Mouse (Mus musculus): Measurements from ENCODE around the gene Ldlrap1.
A peak's percentile ranks its signal among the peaks of the same experiment; 100 is the strongest.

The Ldlrap1 gene

GRCm38 (mm10) chr4:134774126-134774525, 6.3 kb upstream of the Ldlrap1 start:
- DNase-seq = no peak

- peak; percentile 52 for DNase-seq
Observed at GRCm38 (mm10) chr4:134772805-134773674, 5.2 kb upstream of the Ldlrap1 start.

- DNase-seq = peak; percentile 89
Observed at GRCm38 (mm10) chr4:134769891-134770290, 2.1 kb upstream of the Ldlrap1 start.

GRCm38 (mm10) chr4:134769081-134769811, 1.4 kb upstream of the Ldlrap1 start:
- DNase-seq = peak; percentile 76

- DNase-seq = peak; percentile 85
Observed at GRCm38 (mm10) chr4:134768226-134768888, 533 bp upstream of the Ldlrap1 start.

- DNase-seq = no peak
Observed at GRCm38 (mm10) chr4:134766904-134767425, 859 bp downstream of the Ldlrap1 start.

- peak; percentile 46 for DNase-seq
Observed at GRCm38 (mm10) chr4:134766277-134766676, 1.5 kb downstream of the Ldlrap1 start.

- no peak for DNase-seq
Observed at GRCm38 (mm10) chr4:134764333-134764732, 3.5 kb downstream of the Ldlrap1 start.

GRCm38 (mm10) chr4:134762360-134762759, 5.5 kb downstream of the Ldlrap1 start:
- DNase-seq = no peak

GRCm38 (mm10) chr4:134760793-134761201, 7.0 kb downstream of the Ldlrap1 start:
- DNase-seq = peak; percentile 44

- no peak for DNase-seq
Observed at GRCm38 (mm10) chr4:134760281-134760680, 7.5 kb downstream of the Ldlrap1 start.

- DNase-seq = no peak
Observed at GRCm38 (mm10) chr4:134759564-134759963, 8.3 kb downstream of the Ldlrap1 start.

GRCm38 (mm10) chr4:134758922-134759321, 8.9 kb downstream of the Ldlrap1 start:
- DNase-seq = no peak

- DNase-seq = no peak
Observed at GRCm38 (mm10) chr4:134758367-134758766, 9.5 kb downstream of the Ldlrap1 start.

- no peak for DNase-seq
Observed at GRCm38 (mm10) chr4:134756953-134757352, 10.9 kb downstream of the Ldlrap1 start.

- no peak for DNase-seq
Observed at GRCm38 (mm10) chr4:134754941-134755340, 12.9 kb downstream of the Ldlrap1 start.

- DNase-seq = no peak
Observed at GRCm38 (mm10) chr4:134754371-134754770, 13.5 kb downstream of the Ldlrap1 start.

- DNase-seq = no peak
Observed at GRCm38 (mm10) chr4:134753516-134754261, 14.1 kb downstream of the Ldlrap1 start.

- DNase-seq = no peak
Observed at GRCm38 (mm10) chr4:134752911-134753426, 14.9 kb downstream of the Ldlrap1 start.

GRCm38 (mm10) chr4:134751682-134752380, 16.0 kb downstream of the Ldlrap1 start:
- no peak for DNase-seq

GRCm38 (mm10) chr4:134750825-134751224, 17.0 kb downstream of the Ldlrap1 start:
- DNase-seq = no peak

Data from cerebellum, adult 9-10 months (tissue).